Comparison of ENCODE assay signal across 11 mouse cellular contexts in genomic region chr4:53843553-53843952, GRCm38 (mm10). TPM values are rescaled to one million over a fixed set of nuclear protein-coding genes. Genes with fewer than 3 reads are reported as not detected.
A peak's percentile ranks its signal among the peaks of the same experiment; 100 is the strongest.
DNase-seq lines count a peak whose midpoint lies in the region; ATAC-seq and TF ChIP-seq lines count a peak whose summit lies in the region.
"Had no signal": no experiment of that assay in that cellular context is flagged by ENCODE, and none has a peak within 500 bp of the region (broad histone marks: within the 10 kb centered on the region; RNA-seq: fewer than 3 reads in every experiment).

No protein-coding gene starts in this region.

- H3K4me1 ChIP-seq in kidney, embryonic 16.5 days (ENCODE audit: insufficient read depth, low read length) = no peaks in the 10 kb centered on the region
- H3K4me1 ChIP-seq in kidney, embryonic 14.5 days (ENCODE audit: control insufficient read depth, insufficient read depth, low read length) = no peaks in the 10 kb centered on the region
- no peaks in the 10 kb centered on the region for H3K4me1 ChIP-seq in hindbrain, embryonic 16.5 days (ENCODE audit: control insufficient read depth, insufficient read depth, low read depth, low read length)

- H3K9ac ChIP-seq in kidney, embryonic 16.5 days (replicated peaks; ENCODE audit: low read length) = no peak overlapping the region
- no peak overlapping the region for H3K9ac ChIP-seq in kidney, embryonic 14.5 days (ENCODE audit: low read depth, low read length)
- H3K9ac ChIP-seq in hindbrain, embryonic 16.5 days (ENCODE audit: low read depth, low read length) = no peak overlapping the region
- H3K9ac ChIP-seq: hindbrain, embryonic 14.5 days; limb, embryonic 12.5 days had no signal

- no peaks in the 10 kb centered on the region for H3K36me3 ChIP-seq in kidney, embryonic 16.5 days (ENCODE audit: insufficient read depth, low read length)
- no peaks in the 10 kb centered on the region for H3K36me3 ChIP-seq in kidney, embryonic 14.5 days (ENCODE audit: control insufficient read depth, insufficient read depth, low read length)
- no peaks in the 10 kb centered on the region for H3K36me3 ChIP-seq in C2C12 (ENCODE audit: control insufficient read depth, insufficient read depth)
- no peaks in the 10 kb centered on the region for H3K36me3 ChIP-seq in hindbrain, embryonic 16.5 days (ENCODE audit: control insufficient read depth, insufficient read depth, low read length)
- H3K36me3 ChIP-seq: limb, embryonic 12.5 days had no signal

- DNase-seq in ES-CJ7 (ENCODE audit: low read depth, low spot score) = peak; percentile 49
- peak; percentile 61 for DNase-seq in layer of hippocampus, adult 9-11 months
- DNase-seq in ovary, postnatal 14 days (ENCODE audit: low spot score) = no peak
- DNase-seq: cerebellum, postnatal 36 days; lung, postnatal 14 days had no signal

- H3ac ChIP-seq in C2C12 (ENCODE audit: control insufficient read depth, insufficient read length, low read depth) = no peak overlapping the region

- no peak overlapping the region for H3K27ac ChIP-seq in kidney, embryonic 16.5 days (ENCODE audit: low read length)
- H3K27ac ChIP-seq in kidney, embryonic 14.5 days (ENCODE audit: low read depth, low read length) = no peak overlapping the region
- no peak overlapping the region for H3K27ac ChIP-seq in hindbrain, embryonic 16.5 days (ENCODE audit: low read depth, low read length)
- H3K27ac ChIP-seq: hindbrain, embryonic 14.5 days; limb, embryonic 12.5 days had no signal

- no peaks in the 10 kb centered on the region for H3K27me3 ChIP-seq in kidney, embryonic 16.5 days (ENCODE audit: insufficient read depth, low read length)
- H3K27me3 ChIP-seq in kidney, embryonic 14.5 days (ENCODE audit: control insufficient read depth, insufficient read depth, low read length) = no peaks in the 10 kb centered on the region
- no peaks in the 10 kb centered on the region for H3K27me3 ChIP-seq in C2C12 (ENCODE audit: control insufficient read depth, insufficient read depth, insufficient read length)
- H3K27me3 ChIP-seq in hindbrain, embryonic 16.5 days (replicated peaks; ENCODE audit: control insufficient read depth, insufficient read depth, low read length) = no peaks in the 10 kb centered on the region
- H3K27me3 ChIP-seq: limb, embryonic 12.5 days had no signal

- ATAC-seq in kidney, embryonic 16.5 days (ENCODE audit: low FRiP score, low TSS enrichment) = peak; percentile 42; the same call in 1 of the 2 replicates
- ATAC-seq in kidney, embryonic 14.5 days (ENCODE audit: low FRiP score, low TSS enrichment) = no peak
- ATAC-seq in hindbrain, embryonic 16.5 days = no peak

- no peak for TF ChIP-seq CTCF in C2C12 (IDR thresholded peaks at IDR 0.05; ENCODE audit: control insufficient read depth, insufficient read depth, insufficient read length)

- H3K9me3 ChIP-seq in kidney, embryonic 16.5 days (ENCODE audit: low read length) = no peaks in the 10 kb centered on the region
- H3K9me3 ChIP-seq in kidney, embryonic 14.5 days (ENCODE audit: control insufficient read depth, low read length) = no peaks in the 10 kb centered on the region
- no peaks in the 10 kb centered on the region for H3K9me3 ChIP-seq in hindbrain, embryonic 16.5 days (ENCODE audit: control insufficient read depth, low read length)
- H3K9me3 ChIP-seq: limb, embryonic 12.5 days had no signal

- H3K79me3 ChIP-seq in C2C12 (ENCODE audit: low read depth) = no peaks in the 10 kb centered on the region

- WGBS in kidney, embryonic 16.5 days = 53% methylated on average over 8 of the region's 8 CpGs
- 63% methylated on average over 8 of the region's 8 CpGs for WGBS in kidney, embryonic 14.5 days
- 75% methylated on average over 8 of the region's 8 CpGs for WGBS in hindbrain, embryonic 16.5 days

- no peak overlapping the region for H3K4me2 ChIP-seq in kidney, embryonic 16.5 days (replicated peaks; ENCODE audit: low read depth, low read length)
- H3K4me2 ChIP-seq in kidney, embryonic 14.5 days (replicated peaks; ENCODE audit: low read depth, low read length) = no peak overlapping the region
- H3K4me2 ChIP-seq in hindbrain, embryonic 16.5 days (ENCODE audit: low read length) = no peak overlapping the region
- H3K4me2 ChIP-seq: hindbrain, embryonic 14.5 days; limb, embryonic 12.5 days had no signal

- H3K79me2 ChIP-seq in C2C12 (ENCODE audit: control insufficient read depth, insufficient read depth) = no peaks in the 10 kb centered on the region

- H3K4me3 ChIP-seq in kidney, embryonic 16.5 days (ENCODE audit: low read length) = no peak overlapping the region
- H3K4me3 ChIP-seq in kidney, embryonic 14.5 days (ENCODE audit: low read length) = no peak overlapping the region
- H3K4me3 ChIP-seq in C2C12 (ENCODE audit: insufficient read depth, poor library complexity, severe bottlenecking) = no peak overlapping the region
- H3K4me3 ChIP-seq in hindbrain, embryonic 16.5 days (ENCODE audit: low read length) = no peak overlapping the region
- H3K4me3 ChIP-seq: limb, embryonic 12.5 days had no signal

TF ChIP-seq in C2C12, 6 proteins besides CTCF, POLR2A, EP300 and RAD21:
- no peak for TF ChIP-seq FOSL1 (IDR thresholded peaks at IDR 0.05; ENCODE audit: insufficient read depth, low read length, poor library complexity, severe bottlenecking)
- peak; percentile 77 for TF ChIP-seq MYOD1 (IDR thresholded peaks at IDR 0.05; ENCODE audit: control insufficient read depth, insufficient read length, low read depth)
TF ChIP-seq in C2C12: peak in this region for 1.

RNA-seq across cellular contexts. Expression of gene Tmem38b, which starts 17.7 kb away (rescaled TPM):
- 7.4 and 9.1 TPM in 2 replicates for polyA plus RNA-seq in kidney, embryonic 16.5 days (2015; fragmentation: Nextera tagmentation; extraction: Ambion mirVana)
- polyA plus RNA-seq in kidney, embryonic 14.5 days (2014; fragmentation: Nextera tagmentation; extraction: Ambion mirVana) = 4.8 and 6.2 TPM in 2 replicates
- 5.6 TPM for polyA plus RNA-seq in C2C12 (2012; fragmentation: generic; extraction: Trizol)
- 6.1 and 6.9 TPM in 2 replicates for polyA plus RNA-seq in hindbrain, embryonic 16.5 days (2015; fragmentation: Nextera tagmentation; extraction: Ambion mirVana)
